Mouse (Mus musculus): ENCODE results near the gene Rcan3. TPM values are rescaled to one million over a fixed set of nuclear protein-coding genes. Genes with fewer than 3 reads are reported as not detected.

The Rcan3 gene
- total and polyA plus RNA-seq, 3 experiments = 6.8 to 11.3 (median 8.5) TPM

GRCm38 (mm10) chr4:135451360-135452015 is 17.8 kb upstream of the Rcan3 start:
- Histone ChIP-seq H3K79me2 (replicated peaks; ENCODE audit: control insufficient read depth, insufficient read depth, low read length) (no peaks in the 10 kb centered on the region), H3K27ac (no peak overlapping the region), H3K4me3 (no peak overlapping the region), H3K36me3 (ENCODE audit: control insufficient read depth, insufficient read depth, low read length) (no peaks in the 10 kb centered on the region), H3K9ac (ENCODE audit: low read depth, low read length) (no peak overlapping the region), H3K4me1 (ENCODE audit: control insufficient read depth, insufficient read depth, low read length) (peaks cover 2% of the 10 kb centered on the region), H3K27me3 (ENCODE audit: control insufficient read depth, insufficient read depth, low read length) (no peaks in the 10 kb centered on the region)
- intact Hi-C loops (cut with DNase I) = no loop called here
- no peak for TF ChIP-seq EP300 (IDR thresholded peaks at IDR 0.05; ENCODE audit: insufficient read depth, low read depth, low read length)
- TF ChIP-seq CTCF (IDR thresholded peaks at IDR 0.05) = no peak
- no peak for TF ChIP-seq POLR2A (IDR thresholded peaks at IDR 0.05; ENCODE audit: insufficient read depth, low read depth, low read length)
- no peak for DNase-seq
- WGBS = 35% methylated on average over 18 of the region's 18 CpGs

DNA sequence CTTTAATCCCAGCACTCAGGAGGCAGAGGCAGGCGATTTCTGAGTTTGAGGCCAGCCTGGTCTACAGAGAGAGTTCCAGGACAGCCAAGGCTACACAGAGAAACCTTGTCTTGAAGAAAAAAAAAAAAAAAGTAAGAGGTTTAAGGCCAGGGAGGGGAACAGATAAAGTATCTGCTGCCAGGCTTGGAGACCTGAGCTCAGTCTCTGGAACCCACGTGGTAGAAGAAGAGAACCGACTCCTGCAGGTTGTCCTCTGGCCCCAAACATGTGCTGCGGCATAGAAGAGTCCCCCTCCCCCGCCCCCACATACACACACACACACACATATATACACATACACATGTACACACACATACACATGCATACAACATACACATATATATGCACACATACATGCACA is 8.8 kb upstream of the Rcan3 start:
- 71% methylated on average over 5 of the region's 5 CpGs for WGBS
- Histone ChIP-seq H3K27me3 (ENCODE audit: control insufficient read depth, insufficient read depth, low read length) (no peaks in the 10 kb centered on the region), H3K27ac (no peak overlapping the region)

DNA sequence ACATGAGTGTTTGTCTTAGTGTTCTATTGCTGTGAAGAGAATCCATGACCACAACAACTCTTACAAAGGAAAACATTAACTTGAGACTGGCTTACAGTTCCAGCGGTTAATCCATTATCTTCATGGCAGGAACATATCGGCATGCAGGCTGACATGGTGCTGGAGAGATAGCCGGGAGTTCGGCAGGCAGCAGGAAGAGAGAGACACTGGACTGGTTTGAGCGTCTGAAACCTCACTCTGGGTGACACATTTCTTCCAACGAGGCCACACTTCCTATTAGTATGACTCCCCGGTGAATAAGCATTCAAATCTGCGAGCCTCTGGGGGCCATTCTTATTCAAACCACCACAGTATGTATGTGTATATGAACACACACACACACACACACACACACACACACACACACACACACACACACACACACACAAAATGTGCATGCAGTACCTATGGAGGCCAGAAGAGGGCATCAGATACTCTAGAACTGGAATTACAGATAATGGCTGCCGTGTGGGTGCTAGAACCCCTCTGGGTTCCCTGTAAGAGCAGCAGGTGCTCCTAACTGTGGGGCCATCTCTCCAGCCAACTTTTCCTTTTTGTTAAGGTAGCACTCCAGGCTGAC is 6.4 kb upstream of the Rcan3 start:
- Histone ChIP-seq H3K36me3 (ENCODE audit: control insufficient read depth, insufficient read depth, low read length) (no peaks in the 10 kb centered on the region), H3K9ac (ENCODE audit: low read depth, low read length) (no peak overlapping the region), H3K27ac (no peak overlapping the region; the same call in 1 of the 2 replicates), H3K27me3 (ENCODE audit: control insufficient read depth, insufficient read depth, low read length) (no peaks in the 10 kb centered on the region), H3K4me1 (ENCODE audit: control insufficient read depth, insufficient read depth, low read length) (peaks cover 3% of the 10 kb centered on the region), H3K4me3 (no peak overlapping the region), H3K79me2 (replicated peaks; ENCODE audit: control insufficient read depth, insufficient read depth, low read length) (no peaks in the 10 kb centered on the region)
- TF ChIP-seq POLR2A (IDR thresholded peaks at IDR 0.05; ENCODE audit: insufficient read depth, low read depth, low read length) (no peak), CTCF (IDR thresholded peaks at IDR 0.05) (peak; percentile 47), EP300 (IDR thresholded peaks at IDR 0.05; ENCODE audit: insufficient read depth, low read depth, low read length) (no peak)
- 11% methylated on average over 9 of the region's 9 CpGs for WGBS
- intact Hi-C loops (cut with DNase I) = no loop called here
- DNase-seq = no peak

More for the DNA sequence above, 8.8 kb upstream of the Rcan3 start:
- no peak for TF ChIP-seq EP300 (IDR thresholded peaks at IDR 0.05; ENCODE audit: insufficient read depth, low read depth, low read length)
- no peak for TF ChIP-seq POLR2A (IDR thresholded peaks at IDR 0.05; ENCODE audit: insufficient read depth, low read depth, low read length)
- TF ChIP-seq CTCF (IDR thresholded peaks at IDR 0.05) = no peak
- Histone ChIP-seq H3K79me2 (replicated peaks; ENCODE audit: control insufficient read depth, insufficient read depth, low read length) (no peaks in the 10 kb centered on the region), H3K4me3 (no peak overlapping the region), H3K9ac (ENCODE audit: low read depth, low read length) (no peak overlapping the region), H3K36me3 (ENCODE audit: control insufficient read depth, insufficient read depth, low read length) (no peaks in the 10 kb centered on the region), H3K4me1 (ENCODE audit: control insufficient read depth, insufficient read depth, low read length) (peaks cover 3% of the 10 kb centered on the region)
- DNase-seq = no peak
- intact Hi-C loops (cut with DNase I) = no loop called here

DNA sequence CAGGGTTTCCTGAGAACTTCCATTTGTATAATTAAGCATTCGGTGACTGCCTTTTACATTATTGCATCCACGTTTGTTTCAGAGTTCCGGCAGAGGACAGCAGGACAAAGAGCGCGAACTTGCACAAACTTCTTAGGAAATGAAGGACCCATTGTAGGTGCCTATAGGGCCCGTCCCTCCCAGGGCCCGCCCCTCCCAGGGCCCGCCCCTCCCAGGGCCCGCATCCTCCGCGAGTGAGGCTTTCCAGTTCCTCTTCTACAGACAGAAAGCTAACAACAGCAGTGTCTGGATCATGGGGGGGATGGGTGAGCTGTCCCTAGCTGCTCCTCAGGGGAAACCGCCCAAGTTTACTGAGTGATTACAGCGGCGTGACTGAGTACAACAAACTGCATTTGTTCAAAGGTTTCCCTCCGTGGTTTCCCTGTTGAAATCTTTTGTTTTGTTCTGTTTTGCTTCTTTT is 5.6 kb upstream of the Rcan3 start:
- intact Hi-C loops (cut with DNase I) = no loop called here
- peak; percentile 53 to 70 for DNase-seq
- no peaks in the 10 kb centered on the region for H3K79me2 ChIP-seq (replicated peaks; ENCODE audit: control insufficient read depth, insufficient read depth, low read length)
- no peak for TF ChIP-seq POLR2A (IDR thresholded peaks at IDR 0.05; ENCODE audit: insufficient read depth, low read depth, low read length)
- TF ChIP-seq CTCF (IDR thresholded peaks at IDR 0.05) = no peak
- TF ChIP-seq EP300 (IDR thresholded peaks at IDR 0.05; ENCODE audit: insufficient read depth, low read depth, low read length) = no peak
- peaks cover 5% of the 10 kb centered on the region for H3K4me1 ChIP-seq (ENCODE audit: control insufficient read depth, insufficient read depth, low read length)
- H3K27me3 ChIP-seq (ENCODE audit: control insufficient read depth, insufficient read depth, low read length) = no peaks in the 10 kb centered on the region
- no peak overlapping the region for H3K9ac ChIP-seq (ENCODE audit: low read depth, low read length)
- H3K27ac ChIP-seq = peak overlapping the region; percentile 52
- 6% methylated on average over 15 of the region's 15 CpGs for WGBS
- H3K36me3 ChIP-seq (ENCODE audit: control insufficient read depth, insufficient read depth, low read length) = no peaks in the 10 kb centered on the region
- no peak overlapping the region for H3K4me3 ChIP-seq

DNA sequence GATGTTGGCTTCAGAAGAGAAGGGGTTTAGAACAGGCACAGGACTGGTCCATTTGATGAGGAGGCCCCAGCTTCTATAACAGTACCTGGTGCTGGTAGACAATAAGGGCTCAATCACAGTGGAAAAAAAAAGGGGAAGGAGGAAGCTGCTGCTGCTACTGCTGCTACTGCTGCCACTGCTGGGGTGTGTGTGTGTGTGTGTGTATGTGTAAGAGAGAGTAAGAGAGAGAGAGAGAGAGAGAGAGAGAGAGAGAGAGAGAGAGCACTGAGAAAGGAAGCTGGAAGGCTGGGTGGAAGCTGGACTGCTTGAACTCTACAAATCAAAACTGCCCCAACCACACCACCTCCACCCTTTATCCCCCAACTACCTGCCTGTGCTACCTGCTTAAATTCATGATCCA is 4.3 kb upstream of the Rcan3 start:
- Histone ChIP-seq H3K9ac (ENCODE audit: low read depth, low read length) (no peak overlapping the region), H3K79me2 (replicated peaks; ENCODE audit: control insufficient read depth, insufficient read depth, low read length) (no peaks in the 10 kb centered on the region), H3K4me3 (no peak overlapping the region), H3K36me3 (ENCODE audit: control insufficient read depth, insufficient read depth, low read length) (no peaks in the 10 kb centered on the region), H3K27me3 (ENCODE audit: control insufficient read depth, insufficient read depth, low read length) (no peaks in the 10 kb centered on the region), H3K27ac (no peak overlapping the region), H3K4me1 (ENCODE audit: control insufficient read depth, insufficient read depth, low read length) (peaks cover 5% of the 10 kb centered on the region)
- no peak for DNase-seq
- intact Hi-C loops (cut with DNase I) = no loop called here
- no peak for TF ChIP-seq POLR2A (IDR thresholded peaks at IDR 0.05; ENCODE audit: insufficient read depth, low read depth, low read length)

GRCm38 (mm10) chr4:135436291-135436690 is 2.6 kb upstream of the Rcan3 start:
- Histone ChIP-seq H3K36me3 (ENCODE audit: control insufficient read depth, insufficient read depth, low read length) (no peaks in the 10 kb centered on the region), H3K9ac (ENCODE audit: low read depth, low read length) (no peak overlapping the region), H3K4me1 (ENCODE audit: control insufficient read depth, insufficient read depth, low read length) (peaks cover 5% of the 10 kb centered on the region), H3K27me3 (ENCODE audit: control insufficient read depth, insufficient read depth, low read length) (no peaks in the 10 kb centered on the region), H3K79me2 (replicated peaks; ENCODE audit: control insufficient read depth, insufficient read depth, low read length) (no peaks in the 10 kb centered on the region), H3K27ac (peak overlapping the region; percentile 21; the same call in 1 of the 2 replicates), H3K4me3 (no peak overlapping the region)
- intact Hi-C loops (cut with DNase I) = no loop called here
- peak in 1 of 2 experiments; percentile 35 for DNase-seq
- WGBS = 37% methylated on average over 13 of the region's 13 CpGs
- TF ChIP-seq EP300 (IDR thresholded peaks at IDR 0.05; ENCODE audit: insufficient read depth, low read depth, low read length) (no peak), POLR2A (IDR thresholded peaks at IDR 0.05; ENCODE audit: insufficient read depth, low read depth, low read length) (no peak), CTCF (IDR thresholded peaks at IDR 0.05) (no peak)

All from heart, adult 2 months (tissue).